Mouse (Mus musculus) intestine, embryonic 14.5 days (tissue): ENCODE measurements around the gene Iffo2. TPM values are rescaled to one million over a fixed set of nuclear protein-coding genes. Genes with fewer than 3 reads are reported as not detected.

Experiments used
- ATAC-seq: fragments of 200-750 bp; cut with Nextera tagmentation; replicated peaks from 2 replicates; pipeline ENCODE4 v1.8.0; 2017; ENCODE audit warnings: low read depth, moderate number of reproducible peaks, moderate TSS enrichment, moderate library complexity; ENCODE audit not compliant: low FRiP score, low TSS enrichment
- DNase-seq: peaks from one replicate; pipeline ENCODE4 v3.0.0-alpha.2; 2018; ENCODE audit warnings: low spot score
- H3K27ac ChIP-seq: fragments of 300-500 bp; sonication (generic); 2 replicates; pipeline ENCODE4 v1.5.1; 2014; ENCODE audit warnings: low read depth, mild to moderate bottlenecking, control low read depth
- H3K27me3 ChIP-seq: fragments of 300-500 bp; sonication (generic); replicated peaks from 2 replicates; pipeline ENCODE4 v1.6.1; 2014; ENCODE audit warnings: low read length, control low read depth; ENCODE audit not compliant: control insufficient read depth, insufficient read depth
- H3K36me3 ChIP-seq: fragments of 300-500 bp; sonication (generic); 2 replicates; pipeline ENCODE4 v1.6.1; 2014; ENCODE audit warnings: low read length, control low read depth; ENCODE audit not compliant: control insufficient read depth, insufficient read depth
- H3K4me1 ChIP-seq: fragments of 300-500 bp; sonication (generic); replicated peaks from 2 replicates; pipeline ENCODE4 v1.6.1; 2014; ENCODE audit warnings: low read length, control low read depth, mixed read lengths; ENCODE audit not compliant: control insufficient read depth, insufficient read depth
- H3K4me2 ChIP-seq: fragments of 300-500 bp; sonication (generic); 2 replicates; pipeline ENCODE4 v1.6.1; 2014; ENCODE audit warnings: low read length
- H3K4me3 ChIP-seq: fragments of 300-500 bp; sonication (generic); 2 replicates; pipeline ENCODE4 v1.5.1; 2014; ENCODE audit warnings: low read depth, low read length, control low read depth, mixed read lengths
- H3K9ac ChIP-seq: fragments of 300-500 bp; sonication (generic); 2 replicates; pipeline ENCODE4 v1.6.1; 2014; ENCODE audit warnings: mild to moderate bottlenecking, low read length
- H3K9me3 ChIP-seq: fragments of 300-500 bp; sonication (generic); 2 replicates; pipeline ENCODE4 v1.6.1; 2016; ENCODE audit warnings: low read length, control low read depth; ENCODE audit not compliant: control insufficient read depth
- WGBS: fragments of 180-500 bp; shearing (Covaris S2); extraction: QIAGEN DNeasy Blood & Tissue Kit; methylation state at CpG from one replicate; pipeline ENCODE4 v1.1.7; 2014; 5-methylcytosine and 5-hydroxymethylcytosine counted together
- polyA plus RNA-seq: library from polyadenylated mRNA; unstranded; fragments of >200 nt; fragmentation: Nextera tagmentation; extraction: Ambion mirVana; gene quantifications from 2 replicates; pipeline ENCODE4 v1.2.1, GENCODE M21; 2014

The Iffo2 gene
- polyA plus RNA-seq, 1 experiment from 2014 or later, result 5.2 TPM

DNA sequence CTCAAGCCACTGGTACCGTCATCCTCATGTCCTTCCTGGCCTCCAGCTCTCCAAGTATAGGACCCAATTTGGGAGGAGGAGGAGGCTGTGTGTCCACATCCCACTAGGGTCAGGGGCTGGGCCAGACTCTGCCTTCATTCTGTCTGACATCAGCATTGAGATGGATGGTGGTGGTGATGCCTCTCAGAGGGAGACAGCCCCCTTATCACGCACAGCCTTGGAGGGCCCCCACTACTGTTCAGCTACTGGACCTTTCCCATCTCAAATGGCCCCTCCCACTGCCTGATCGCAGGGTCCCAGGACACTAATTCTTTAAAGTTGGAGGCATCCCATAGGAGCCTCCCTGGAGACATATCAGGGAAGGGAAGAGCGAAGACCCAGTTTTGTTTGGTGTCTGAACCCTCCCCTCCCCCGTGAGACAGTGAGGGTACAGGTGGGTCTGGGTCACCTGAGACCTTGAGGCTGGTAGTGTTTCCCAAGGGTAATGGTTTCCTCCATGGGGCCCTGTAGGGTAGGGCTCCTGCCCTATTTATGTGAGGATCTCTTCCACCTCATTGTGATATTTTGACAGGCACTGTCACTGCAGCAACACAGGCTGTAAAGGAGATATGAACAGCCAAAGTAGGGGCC is 38.7 kb upstream of the Iffo2 start:
- Histone ChIP-seq H3K9me3 (no peaks in the 10 kb centered on the region), H3K9ac (no peak overlapping the region), H3K27ac (no peak overlapping the region), H3K27me3 (no peaks in the 10 kb centered on the region), H3K36me3 (peaks cover 54% of the 10 kb centered on the region), H3K4me3 (no peak overlapping the region), H3K4me2 (no peak overlapping the region), H3K4me1 (no peaks in the 10 kb centered on the region)
- ATAC-seq, result no peak
- DNase-seq, result no peak
- WGBS, result 83% methylated on average over 5 of the region's 5 CpGs

DNA sequence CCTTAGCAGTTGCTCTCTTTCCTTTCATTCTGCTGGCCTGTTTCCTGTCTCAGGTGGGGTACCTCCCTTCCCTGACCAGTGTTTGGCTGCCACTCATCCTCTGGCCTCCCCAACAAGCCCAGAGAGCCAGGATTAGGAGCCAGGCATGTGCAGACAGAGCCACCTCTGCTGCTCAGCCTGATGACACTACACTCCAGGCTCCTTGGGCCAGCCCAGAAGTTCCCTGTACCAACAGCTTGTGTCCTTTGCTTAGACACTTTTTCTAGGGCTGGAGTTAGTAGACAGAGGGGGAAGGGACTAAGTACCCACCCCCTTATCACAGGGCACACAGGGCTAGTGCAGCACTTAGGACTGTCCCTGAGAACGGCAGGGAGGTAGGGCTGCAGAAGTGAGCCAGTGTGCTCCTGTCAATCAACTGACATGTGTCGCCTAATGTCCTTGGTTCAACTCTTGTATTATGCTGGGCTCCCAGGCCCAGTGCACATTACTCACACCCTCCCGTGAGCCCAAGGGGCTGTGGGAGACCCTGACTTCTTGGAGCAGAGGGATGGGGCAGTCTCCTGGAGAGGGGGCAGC is 38.0 kb upstream of the Iffo2 start:
- Histone ChIP-seq H3K9ac (no peak overlapping the region), H3K9me3 (no peaks in the 10 kb centered on the region), H3K4me3 (no peak overlapping the region), H3K27me3 (no peaks in the 10 kb centered on the region), H3K27ac (no peak overlapping the region), H3K4me1 (no peaks in the 10 kb centered on the region), H3K4me2 (no peak overlapping the region), H3K36me3 (peaks cover 48% of the 10 kb centered on the region)
- DNase-seq (no peak), ATAC-seq (0 out of 2 replicates have a peak, but pooled peaks have one; percentile 13)
- WGBS, result 52% methylated on average over 3 of the region's 3 CpGs

DNA sequence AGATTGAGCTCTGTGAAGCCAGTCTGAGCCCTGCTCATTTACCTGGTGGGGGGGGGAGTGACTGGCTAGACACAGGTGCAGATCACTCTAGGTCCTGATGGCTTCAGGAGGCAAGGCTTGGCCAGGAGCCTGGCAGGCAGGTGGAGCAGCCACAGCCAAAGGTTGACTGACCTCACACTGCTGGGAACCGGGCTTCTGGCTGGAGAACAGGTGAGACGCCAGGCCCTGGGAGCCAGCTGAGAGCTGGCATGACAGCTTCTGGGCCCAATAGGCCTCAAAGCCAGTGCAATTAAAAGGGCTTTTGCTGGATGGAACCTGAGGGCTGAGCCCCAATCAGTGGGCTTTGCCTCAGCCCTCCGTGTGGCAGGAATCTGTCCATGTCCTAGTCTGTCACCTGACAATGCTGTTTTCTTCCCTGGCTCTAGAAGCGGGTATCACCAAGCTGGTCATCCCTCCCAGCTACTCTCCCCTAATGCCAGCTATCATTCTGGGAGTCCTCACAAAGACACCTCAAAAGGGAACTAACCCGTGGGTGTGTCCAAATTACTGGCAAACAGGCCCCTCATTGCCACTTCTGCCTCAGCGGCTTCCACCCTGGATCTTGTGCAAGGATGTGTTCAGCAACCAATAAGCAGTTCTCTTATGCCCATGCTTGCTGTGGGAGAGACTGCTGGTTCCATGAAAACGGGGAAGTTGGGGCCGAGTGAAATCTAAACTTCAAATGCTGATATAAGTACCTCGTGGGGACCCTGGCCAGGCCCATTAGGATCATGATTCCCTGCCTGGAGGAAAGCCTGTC is 36.9 kb upstream of the Iffo2 start:
- Histone ChIP-seq H3K4me1 (no peaks in the 10 kb centered on the region), H3K9me3 (no peaks in the 10 kb centered on the region), H3K4me2 (no peak overlapping the region), H3K27ac (no peak overlapping the region), H3K36me3 (peaks cover 38% of the 10 kb centered on the region), H3K4me3 (no peak overlapping the region), H3K27me3 (no peaks in the 10 kb centered on the region), H3K9ac (no peak overlapping the region)
- DNase-seq (no peak), ATAC-seq (no peak)
- 65% methylated on average over 9 of the region's 9 CpGs for WGBS

DNA sequence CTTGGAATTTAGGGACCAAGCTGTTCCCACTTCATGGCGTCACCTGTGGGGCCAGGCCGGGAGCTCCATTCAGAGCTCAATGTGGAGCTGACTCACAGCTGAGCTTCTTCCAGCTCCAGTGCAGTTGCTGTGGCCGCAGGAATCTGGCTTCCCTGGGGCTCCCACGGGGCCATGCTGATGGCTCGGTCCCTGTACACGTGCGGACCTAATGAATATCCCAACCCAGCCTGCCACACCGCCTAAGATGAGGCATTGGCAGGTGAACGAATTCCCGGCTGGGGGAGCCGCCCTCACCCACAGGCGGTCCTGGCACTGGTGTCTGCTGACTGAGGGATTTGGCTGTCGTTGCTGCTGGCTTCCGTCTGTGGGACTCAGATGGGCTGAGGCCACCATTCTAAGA is 29.5 kb upstream of the Iffo2 start:
- Histone ChIP-seq H3K9me3 (0 out of 2 replicates have a peak, but pooled peaks cover 3% of the 10 kb centered on the region), H3K27me3 (no peaks in the 10 kb centered on the region), H3K9ac (no peak overlapping the region), H3K36me3 (no peaks in the 10 kb centered on the region), H3K27ac (no peak overlapping the region), H3K4me3 (no peak overlapping the region), H3K4me1 (no peaks in the 10 kb centered on the region), H3K4me2 (no peak overlapping the region)
- DNase-seq (no peak), ATAC-seq (no peak)
- WGBS, result 70% methylated on average over 14 of the region's 14 CpGs

DNA sequence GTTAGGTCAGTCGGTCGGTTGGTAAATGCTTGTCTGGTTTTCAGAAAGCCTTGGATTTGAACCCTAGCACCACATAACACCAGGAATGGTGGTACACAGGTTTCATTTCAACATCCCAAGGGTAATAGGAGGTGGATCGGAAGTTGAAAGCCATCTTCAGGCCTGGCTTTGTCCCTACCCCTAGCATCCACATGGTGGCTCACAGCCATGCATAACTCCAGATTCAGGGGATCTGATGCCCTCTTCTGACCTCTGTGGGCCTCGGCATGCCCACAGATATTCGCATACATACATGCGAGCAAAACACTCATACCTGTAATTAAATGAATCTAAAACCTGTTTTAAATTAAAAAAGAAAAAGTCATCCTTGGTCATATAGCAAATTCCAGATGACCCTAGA is 28.6 kb upstream of the Iffo2 start:
- Histone ChIP-seq H3K4me3 (no peak overlapping the region), H3K9me3 (0 out of 2 replicates have a peak, but pooled peaks cover 4% of the 10 kb centered on the region), H3K4me1 (no peaks in the 10 kb centered on the region), H3K27ac (no peak overlapping the region), H3K27me3 (no peaks in the 10 kb centered on the region), H3K9ac (no peak overlapping the region), H3K36me3 (no peaks in the 10 kb centered on the region), H3K4me2 (no peak overlapping the region)
- DNase-seq, result no peak
- no peak for ATAC-seq
- WGBS, result 77% methylated on average over 6 of the region's 6 CpGs

DNA sequence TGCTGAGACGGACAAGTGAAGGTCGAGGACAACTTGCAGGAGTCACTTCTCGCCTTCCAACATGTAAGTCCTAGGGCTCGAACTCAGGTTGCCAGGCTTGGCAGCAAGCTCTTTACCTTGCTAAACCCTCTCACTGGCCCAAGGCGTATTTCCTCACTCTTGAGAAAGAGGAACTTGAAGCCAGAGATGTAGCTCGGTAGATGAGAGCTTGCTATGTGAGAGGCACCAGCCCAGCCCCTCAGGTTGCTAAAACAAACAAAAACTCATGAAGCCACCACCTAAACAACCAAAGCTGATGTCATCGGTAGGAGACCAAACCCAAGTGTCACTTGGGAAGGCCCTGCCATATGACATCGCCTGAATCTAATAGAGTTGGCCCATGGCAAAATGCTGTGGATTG is 26.4 kb upstream of the Iffo2 start:
- no peak overlapping the region for H3K4me2 ChIP-seq
- 0 out of 2 replicates have a peak, but pooled peaks cover 4% of the 10 kb centered on the region for H3K9me3 ChIP-seq
- no peak overlapping the region for H3K4me3 ChIP-seq
- no peaks in the 10 kb centered on the region for H3K36me3 ChIP-seq
- DNase-seq (no peak), ATAC-seq (no peak)
- no peaks in the 10 kb centered on the region for H3K27me3 ChIP-seq
- H3K4me1 ChIP-seq, result no peaks in the 10 kb centered on the region
- H3K9ac ChIP-seq, result no peak overlapping the region
- no peak overlapping the region for H3K27ac ChIP-seq
- 84% methylated on average over 8 of the region's 8 CpGs for WGBS

DNA sequence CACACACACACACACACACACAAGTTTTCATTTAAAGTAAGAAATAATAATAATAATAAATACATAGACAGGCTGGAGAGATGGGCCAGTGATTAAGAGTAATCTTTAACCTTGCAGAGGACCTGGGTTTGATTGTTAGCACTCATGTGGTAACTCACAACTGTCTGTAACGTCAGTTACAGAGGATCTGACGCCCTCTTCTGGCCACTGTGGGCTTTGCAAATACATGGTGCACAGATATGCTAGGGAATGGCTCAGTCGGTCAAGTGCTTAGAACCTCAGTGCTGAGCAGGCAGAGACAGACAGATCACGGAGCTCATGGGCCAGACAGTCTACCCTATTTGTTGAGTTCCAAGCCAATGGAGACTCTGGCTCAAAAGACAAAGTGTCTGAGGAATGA is 24.6 kb upstream of the Iffo2 start:
- no peak overlapping the region for H3K27ac ChIP-seq
- no peaks in the 10 kb centered on the region for H3K4me1 ChIP-seq
- H3K27me3 ChIP-seq, result no peaks in the 10 kb centered on the region
- no peak overlapping the region for H3K9ac ChIP-seq
- 0 out of 2 replicates have a peak, but pooled peaks cover 4% of the 10 kb centered on the region for H3K9me3 ChIP-seq
- DNase-seq (no peak), ATAC-seq (no peak)
- WGBS, result 76% methylated on average over 4 of the region's 4 CpGs
- no peak overlapping the region for H3K4me3 ChIP-seq
- H3K36me3 ChIP-seq, result no peaks in the 10 kb centered on the region
- no peak overlapping the region for H3K4me2 ChIP-seq

DNA sequence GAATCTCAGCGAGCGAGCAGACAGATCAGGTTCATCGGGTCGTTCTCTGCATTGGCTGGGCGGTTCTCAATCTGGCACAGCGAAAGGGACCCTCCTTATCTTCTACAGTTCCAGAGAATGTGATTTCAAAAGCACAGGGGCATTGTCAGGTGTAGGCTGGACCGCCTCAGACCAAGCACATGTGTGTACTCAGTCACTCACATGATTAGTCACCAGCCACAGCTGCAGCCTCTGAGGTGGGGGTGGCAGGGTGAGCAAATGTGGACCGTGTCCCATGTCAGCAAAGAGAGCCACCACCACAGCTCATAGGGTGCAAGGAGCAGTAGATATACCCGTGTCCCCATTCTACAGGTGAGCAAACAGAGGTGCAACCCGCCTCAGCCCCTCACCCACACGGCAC is 23.6 kb upstream of the Iffo2 start:
- H3K4me2 ChIP-seq, result no peak overlapping the region
- H3K27ac ChIP-seq, result no peak overlapping the region
- 0 out of 2 replicates have a peak, but pooled peaks cover 4% of the 10 kb centered on the region for H3K9me3 ChIP-seq
- H3K27me3 ChIP-seq, result no peaks in the 10 kb centered on the region
- no peak overlapping the region for H3K9ac ChIP-seq
- H3K4me1 ChIP-seq, result no peaks in the 10 kb centered on the region
- no peaks in the 10 kb centered on the region for H3K36me3 ChIP-seq
- ATAC-seq (no peak), DNase-seq (no peak)
- no peak overlapping the region for H3K4me3 ChIP-seq
- 90% methylated on average over 11 of the region's 11 CpGs for WGBS
